Mouse (Mus musculus): ENCODE measurements around the gene Fyb2.

The Fyb2 gene

DNA sequence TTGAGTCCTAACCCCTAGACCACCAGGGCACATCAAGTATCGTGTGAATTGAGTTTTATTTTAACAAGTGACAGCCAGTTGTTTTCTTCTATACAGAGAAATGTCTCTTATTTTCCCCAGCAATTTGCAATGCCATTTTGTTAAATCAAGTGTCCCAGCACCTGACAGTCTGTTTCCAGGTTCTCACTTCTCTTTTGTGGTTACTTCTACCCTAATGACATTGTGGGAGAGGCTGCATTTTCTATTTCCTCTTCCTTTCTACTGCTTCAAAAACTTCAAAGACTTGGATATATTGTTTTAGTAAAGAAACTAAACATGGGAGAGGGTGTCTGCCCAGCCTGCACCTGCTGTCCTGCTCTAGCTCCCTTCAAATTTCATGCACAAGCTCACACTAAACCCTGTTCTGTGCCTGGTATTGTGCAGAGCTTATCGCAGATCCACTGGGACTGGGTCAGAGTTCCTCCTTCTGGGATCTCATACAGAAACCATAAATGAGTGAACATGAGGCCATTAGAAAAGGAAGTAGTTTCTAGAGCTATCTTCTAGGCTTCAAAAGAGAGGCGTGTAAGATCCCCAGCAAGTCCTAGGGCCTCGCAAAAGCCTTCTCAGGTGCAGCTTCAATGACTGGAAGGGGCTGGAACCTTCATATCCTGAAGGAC, 94.2 kb downstream of the Fyb2 start:
- DNase-seq (ENCODE audit: low read depth, low spot score): no peak

DNA sequence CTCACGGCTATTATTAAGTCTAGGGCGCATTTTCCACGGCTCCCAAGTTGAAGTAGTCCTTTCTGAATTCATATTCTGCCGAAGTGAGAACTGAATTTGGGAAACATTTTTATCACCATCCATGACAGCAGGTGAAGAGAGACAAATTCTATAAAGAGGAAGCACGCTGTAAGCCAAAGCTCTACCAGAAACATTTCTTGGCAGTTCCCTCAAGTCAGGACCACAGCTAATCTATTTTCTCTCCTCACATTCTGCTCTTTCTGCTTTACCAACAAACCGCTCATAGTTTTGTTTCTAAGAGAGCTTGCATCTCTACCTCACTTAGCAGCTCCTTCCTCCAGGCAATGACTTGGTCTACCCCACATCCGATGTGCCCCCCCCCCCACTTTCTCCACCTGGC, 100.5 kb downstream of the Fyb2 start:
- peak; percentile 45 for DNase-seq (ENCODE audit: low read depth, low spot score)

DNA sequence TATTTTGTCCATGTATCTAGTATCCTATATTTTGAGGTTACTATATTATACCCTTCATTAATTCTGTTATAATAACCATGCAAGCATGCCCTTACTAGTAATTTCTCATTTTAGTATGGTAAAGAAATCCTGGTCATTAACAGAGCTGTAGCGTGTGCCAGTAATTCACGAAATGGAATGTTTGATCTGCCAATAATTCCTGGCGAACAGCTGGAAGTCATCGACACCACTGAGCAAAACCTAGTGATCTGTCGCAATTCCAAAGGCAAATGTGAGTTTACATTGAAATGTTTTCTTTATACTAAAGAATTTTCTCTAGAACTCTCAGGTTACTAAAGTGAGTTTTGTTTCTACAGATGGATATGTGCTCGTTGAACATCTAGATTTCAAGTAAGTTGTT, 102.2 kb downstream of the Fyb2 start:
- no peak for DNase-seq (ENCODE audit: low read depth, low spot score)

DNA sequence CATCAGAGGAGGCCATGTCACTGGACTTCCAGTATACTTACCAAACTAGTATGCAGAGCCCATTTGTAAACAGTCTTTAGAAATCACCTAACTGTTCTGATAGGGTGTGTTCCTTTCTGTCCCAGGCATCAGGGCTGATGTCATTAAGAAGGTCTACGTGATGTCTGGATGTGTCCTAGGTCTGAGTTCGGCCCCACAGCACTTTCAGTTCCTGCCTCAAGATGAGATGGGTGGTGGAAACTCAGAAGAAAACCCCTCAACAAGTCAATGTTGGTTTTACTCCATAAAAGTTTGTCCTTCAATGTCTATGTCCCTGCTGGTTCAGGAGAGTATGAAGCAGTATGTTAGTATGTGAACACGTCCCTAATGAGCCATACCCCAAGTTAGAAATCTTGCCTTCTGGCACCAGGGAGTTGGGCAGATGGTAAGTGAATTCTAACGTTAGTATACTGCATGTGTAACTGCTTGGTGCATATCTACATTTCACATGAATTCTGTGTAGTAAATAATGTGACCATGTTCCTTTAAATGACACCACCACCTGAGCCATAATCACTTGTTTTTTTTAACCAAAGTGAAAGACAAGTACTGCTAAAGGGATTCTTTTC, 102.9 kb downstream of the Fyb2 start:
- DNase-seq (ENCODE audit: low read depth, low spot score): no peak

DNA sequence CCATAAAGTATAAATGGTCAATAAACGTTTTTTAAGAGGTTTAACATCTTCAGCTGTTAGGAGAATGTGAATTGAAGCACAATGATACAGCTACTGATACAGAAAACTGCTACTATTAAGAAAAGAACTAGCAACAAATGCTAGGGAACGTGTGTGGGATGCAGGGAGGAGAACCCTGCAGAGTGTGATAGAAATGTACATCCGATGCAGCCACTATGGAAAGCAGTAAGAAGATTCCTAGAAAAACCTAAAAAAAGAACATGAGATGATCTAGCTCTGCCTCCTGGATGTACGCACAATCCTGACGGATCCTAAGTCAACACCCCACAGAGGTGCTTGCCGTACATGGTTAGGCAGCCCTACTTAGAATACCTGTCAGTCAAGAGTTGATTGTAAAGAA, 114.0 kb downstream of the Fyb2 start:
- peak; percentile 54 for DNase-seq (ENCODE audit: low read depth, low spot score)

DNA sequence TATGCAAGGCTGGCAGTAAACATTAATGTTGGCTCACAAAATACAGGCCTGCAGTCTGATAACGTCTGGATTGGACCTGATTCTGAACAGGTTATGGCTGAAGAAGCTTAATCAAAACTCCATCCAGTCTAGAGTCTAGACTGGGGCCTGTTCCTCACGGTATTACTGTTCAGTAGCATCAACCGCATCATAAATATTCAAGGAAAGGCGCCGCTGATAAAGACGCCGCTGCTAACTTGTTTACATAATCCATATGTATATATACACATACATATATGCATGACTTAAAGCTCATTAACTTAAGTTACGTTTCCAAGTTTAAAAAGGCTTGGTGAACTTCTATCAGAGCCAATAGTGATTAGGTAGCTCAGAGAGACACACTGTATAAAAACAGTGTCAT, 117.8 kb downstream of the Fyb2 start:
- no peak for DNase-seq (ENCODE audit: low read depth, low spot score)

DNA sequence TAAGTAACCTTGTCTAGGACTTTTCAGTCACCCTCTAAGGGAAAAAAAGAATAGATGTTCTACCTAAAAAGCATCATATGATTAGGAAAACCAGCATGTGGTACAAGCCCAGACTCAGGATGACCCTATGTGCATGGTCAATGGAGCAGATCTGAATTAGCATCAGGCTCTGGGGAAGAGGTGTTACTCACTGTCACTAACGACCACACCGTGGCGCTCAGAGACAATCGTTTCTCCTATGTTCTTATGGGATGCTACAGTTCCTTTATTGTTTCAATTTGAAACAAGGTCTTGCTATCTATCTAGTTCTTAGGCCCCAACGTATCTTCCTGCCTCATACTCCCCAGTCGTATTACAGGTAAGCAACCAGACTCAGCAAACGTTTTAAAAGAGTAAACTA, 119.9 kb downstream of the Fyb2 start:
- DNase-seq (ENCODE audit: low read depth, low spot score): peak; percentile 45

DNA sequence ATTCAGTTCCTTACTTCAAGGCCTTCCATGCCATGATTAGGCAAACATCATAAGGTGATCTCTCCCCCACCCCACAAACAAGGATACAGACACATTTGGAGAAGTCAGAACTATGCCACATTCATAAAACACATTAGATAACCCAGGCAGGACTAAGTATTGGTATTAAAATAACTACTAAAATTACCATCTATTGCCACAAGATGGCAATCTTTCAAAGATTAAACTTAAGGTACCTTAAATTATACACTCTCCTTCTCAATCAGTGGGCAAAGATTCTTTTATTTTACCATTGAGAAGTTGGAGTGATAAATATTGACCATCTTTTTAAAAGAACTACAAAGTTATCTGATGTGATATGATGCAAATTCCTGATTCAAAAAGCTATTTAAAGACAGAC, 121.0 kb downstream of the Fyb2 start:
- no peak for DNase-seq (ENCODE audit: low read depth, low spot score)

DNA sequence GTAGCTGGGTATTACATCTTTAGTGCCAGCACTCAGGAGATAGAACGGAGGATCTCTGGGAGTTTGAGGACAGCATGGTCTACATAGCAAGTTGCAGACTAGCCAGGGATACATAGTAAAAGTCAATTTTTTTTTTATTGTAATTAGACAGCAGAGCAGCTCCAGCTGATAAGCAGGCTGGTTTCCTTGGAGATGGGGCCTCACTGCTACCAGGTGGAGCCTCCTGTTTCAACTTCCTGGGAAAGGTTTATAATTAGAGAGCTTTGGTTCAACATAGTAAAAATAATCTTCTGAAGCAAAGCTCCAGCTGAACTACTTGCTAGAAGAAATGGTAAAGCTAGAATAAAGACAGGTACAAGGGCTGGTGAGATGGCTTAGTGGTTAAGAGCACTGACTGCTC, 136.8 kb downstream of the Fyb2 start:
- DNase-seq (ENCODE audit: low read depth, low spot score): peak; percentile 54

DNA sequence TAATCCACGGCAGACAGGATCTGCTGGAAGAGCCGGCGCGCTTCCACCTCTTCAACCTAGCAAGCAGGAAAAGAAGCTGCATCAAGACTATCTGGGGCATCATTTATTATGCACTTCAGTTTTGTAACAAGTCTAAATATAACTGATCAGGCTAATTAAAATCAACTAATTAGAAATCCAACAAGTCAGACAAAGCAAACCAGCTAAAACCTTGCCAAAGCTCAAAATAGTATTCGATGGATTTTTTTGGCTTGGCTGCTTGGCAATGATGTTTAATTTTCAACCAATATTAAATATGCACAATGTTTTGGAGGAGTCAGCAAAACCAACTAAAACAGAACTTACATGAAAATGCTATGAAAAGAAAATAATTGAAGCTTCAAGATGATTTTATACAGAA, 138.0 kb downstream of the Fyb2 start:
- peak; percentile 54 for DNase-seq (ENCODE audit: low read depth, low spot score)
